Mouse (Mus musculus): ENCODE data around the gene D130043K22Rik.
A peak's percentile ranks its signal among the peaks of the same experiment; 100 is the strongest.

Gene D130043K22Rik

DNA sequence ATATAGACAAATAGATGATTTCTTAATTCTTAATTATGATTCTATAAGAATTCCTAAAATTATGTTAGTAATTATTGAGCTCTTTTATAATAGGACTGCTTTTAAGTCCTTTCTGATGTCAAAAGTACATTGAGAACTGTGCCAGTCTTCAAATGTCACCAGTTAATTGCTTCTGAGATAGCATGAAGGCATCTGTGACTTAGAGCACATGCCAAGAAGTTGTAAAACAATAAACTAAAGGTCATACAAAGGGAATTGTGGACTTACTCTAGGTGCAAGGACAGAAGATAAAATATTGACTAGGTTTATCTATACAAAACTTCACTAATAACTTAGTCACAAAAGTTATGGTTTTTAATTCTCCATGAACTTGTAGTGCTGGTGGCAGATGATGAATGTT is 14.2 kb downstream of the D130043K22Rik start:
- DNase-seq (ENCODE audit: low read depth, low spot score), result no peak
- H3K27me3 ChIP-seq (ENCODE audit: control insufficient read depth, insufficient read depth, low read length, poor library complexity, severe bottlenecking), result no peaks in the 10 kb centered on the region
- no peaks in the 10 kb centered on the region for H3K36me3 ChIP-seq (ENCODE audit: control insufficient read depth, insufficient read depth, low read length, poor library complexity, severe bottlenecking)

DNA sequence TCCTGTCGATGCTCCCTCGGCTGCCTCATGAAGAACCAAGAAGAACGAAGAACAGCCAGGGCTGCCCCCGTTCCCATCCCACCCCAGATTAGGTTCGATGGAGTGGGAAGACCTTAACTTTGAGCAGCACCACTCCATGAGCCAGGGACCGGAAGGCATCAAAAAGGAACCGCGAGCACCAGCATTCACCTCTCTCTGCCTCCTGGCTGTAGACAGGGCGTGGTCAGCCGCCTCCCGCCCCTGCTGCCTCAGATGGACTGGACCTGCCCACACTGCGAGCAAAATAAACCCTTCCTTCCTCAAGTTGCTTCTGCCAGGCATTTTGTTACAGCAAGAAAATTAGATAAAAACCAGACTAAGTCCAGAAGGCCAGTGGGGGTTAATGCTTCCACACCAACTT is 16.1 kb downstream of the D130043K22Rik start:
- DNase-seq (ENCODE audit: low read depth, low spot score), result no peak
- H3K27me3 ChIP-seq (ENCODE audit: control insufficient read depth, insufficient read depth, low read length, poor library complexity, severe bottlenecking), result no peaks in the 10 kb centered on the region
- H3K36me3 ChIP-seq (ENCODE audit: control insufficient read depth, insufficient read depth, low read length, poor library complexity, severe bottlenecking), result no peaks in the 10 kb centered on the region

DNA sequence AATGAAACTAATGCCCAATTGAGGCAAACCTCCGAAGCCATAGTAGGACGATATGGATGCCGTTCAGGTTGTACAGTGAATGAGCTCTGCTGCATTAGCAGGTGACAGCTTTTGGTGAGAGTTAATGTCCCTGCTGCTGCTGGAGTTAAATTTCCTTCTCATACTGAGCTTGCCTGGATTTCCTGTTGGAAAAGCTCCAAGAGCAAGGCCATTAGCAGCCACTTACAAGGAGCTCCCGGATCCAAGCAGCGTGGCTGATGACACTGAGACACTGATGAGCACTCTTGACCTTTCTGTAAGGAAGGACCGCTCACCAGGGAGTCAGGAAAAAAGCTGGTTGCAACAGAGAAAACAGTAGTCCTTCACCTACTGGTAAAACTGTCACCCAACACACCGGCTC is 17.1 kb downstream of the D130043K22Rik start:
- H3K27me3 ChIP-seq (ENCODE audit: control insufficient read depth, insufficient read depth, low read length, poor library complexity, severe bottlenecking), result no peaks in the 10 kb centered on the region
- no peak for DNase-seq (ENCODE audit: low read depth, low spot score)
- H3K36me3 ChIP-seq (ENCODE audit: control insufficient read depth, insufficient read depth, low read length, poor library complexity, severe bottlenecking), result no peaks in the 10 kb centered on the region

DNA sequence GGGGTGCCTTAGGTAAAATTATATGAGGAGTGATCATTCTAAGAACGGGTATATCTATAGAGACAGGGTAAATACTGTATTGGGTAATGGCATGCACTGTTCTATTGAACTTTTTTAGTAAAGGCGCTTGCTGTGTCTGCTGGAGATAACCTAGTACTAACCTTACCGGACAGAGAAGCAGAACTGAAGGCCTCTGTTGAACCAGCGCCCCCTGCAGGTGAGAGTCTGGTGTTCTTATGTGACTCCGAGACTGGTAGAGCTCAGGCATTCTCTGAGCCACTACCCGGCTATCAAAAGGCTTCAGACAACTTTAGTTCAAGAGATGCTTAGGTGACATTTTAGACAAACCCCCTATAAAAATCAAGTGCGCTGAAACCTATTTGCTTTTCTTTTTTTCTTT is 17.6 kb downstream of the D130043K22Rik start:
- H3K36me3 ChIP-seq (ENCODE audit: control insufficient read depth, insufficient read depth, low read length, poor library complexity, severe bottlenecking), result no peaks in the 10 kb centered on the region
- H3K27me3 ChIP-seq (ENCODE audit: control insufficient read depth, insufficient read depth, low read length, poor library complexity, severe bottlenecking), result no peaks in the 10 kb centered on the region
- peak; percentile 69 for DNase-seq (ENCODE audit: low read depth, low spot score)

DNA sequence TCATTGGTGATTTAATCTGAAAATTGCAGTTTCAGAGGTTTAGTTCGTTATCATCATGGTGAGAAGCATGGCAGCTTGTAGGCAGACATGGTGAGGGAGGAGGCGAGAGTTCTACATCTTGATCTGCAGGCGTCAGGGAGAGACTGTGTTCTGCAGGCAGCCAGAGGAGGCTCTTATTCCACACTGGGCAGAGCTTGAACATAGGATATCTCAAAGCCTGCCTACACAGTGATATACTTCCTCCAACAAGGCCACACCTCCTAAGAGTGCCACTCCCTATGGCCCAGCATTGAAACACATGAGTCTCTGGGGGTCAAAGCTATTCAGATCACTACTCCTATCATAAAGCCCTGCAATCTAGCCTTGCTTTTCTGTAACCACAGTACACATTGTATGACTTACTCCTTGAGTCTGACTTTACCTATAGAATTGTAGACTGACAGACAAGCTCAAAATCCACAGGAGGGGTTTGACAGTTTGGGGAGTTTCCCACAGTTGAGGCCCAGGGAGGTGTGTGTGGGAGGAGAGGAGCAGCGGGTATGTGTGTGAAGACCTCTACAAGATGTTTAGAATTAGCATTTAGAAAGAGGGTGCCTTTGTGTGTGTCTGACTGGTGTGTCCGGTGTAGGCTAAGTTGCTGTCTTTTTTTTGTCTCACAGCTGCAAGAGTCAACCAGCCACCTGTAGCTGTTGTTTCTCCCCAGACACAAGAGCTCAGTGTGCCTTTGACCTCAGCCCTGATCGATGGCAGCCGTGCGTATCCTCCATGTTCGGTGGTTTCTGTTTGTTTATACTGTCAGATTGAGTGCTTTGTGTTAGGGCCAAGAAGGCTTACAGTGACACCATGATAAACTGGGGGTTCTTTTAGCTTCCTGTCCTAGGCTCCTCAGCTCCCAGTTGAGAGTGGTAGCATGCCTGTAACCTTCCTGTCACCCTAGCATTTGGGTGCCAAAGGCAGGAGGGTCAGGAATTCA is 21.8 kb downstream of the D130043K22Rik start:
- DNase-seq (ENCODE audit: low read depth, low spot score), result peak; percentile 6
- H3K27me3 ChIP-seq (ENCODE audit: control insufficient read depth, insufficient read depth, low read length, poor library complexity, severe bottlenecking), result no peaks in the 10 kb centered on the region
- no peaks in the 10 kb centered on the region for H3K36me3 ChIP-seq (ENCODE audit: control insufficient read depth, insufficient read depth, low read length, poor library complexity, severe bottlenecking)

DNA sequence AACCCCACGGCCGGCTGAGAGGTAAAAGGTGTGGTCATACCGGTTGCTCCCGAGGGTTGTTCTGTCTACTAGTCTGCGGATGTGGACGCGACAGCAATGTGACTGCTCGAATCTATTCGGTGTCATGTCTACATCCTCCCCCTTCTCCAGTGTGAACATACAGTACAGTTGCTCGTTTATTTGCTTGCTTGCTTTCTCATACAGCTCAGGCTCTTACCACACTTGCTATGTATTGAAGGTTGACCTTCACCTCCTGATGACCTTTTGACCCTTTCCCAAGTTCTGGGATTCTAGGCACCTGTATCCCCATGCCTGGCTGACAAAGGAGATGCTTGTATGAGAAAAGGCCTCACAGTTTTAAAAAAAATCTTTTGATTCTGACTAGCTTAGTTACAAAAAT is 22.9 kb downstream of the D130043K22Rik start:
- no peak for DNase-seq (ENCODE audit: low read depth, low spot score)
- Histone ChIP-seq H3K27me3 (ENCODE audit: control insufficient read depth, insufficient read depth, low read length, poor library complexity, severe bottlenecking) (no peaks in the 10 kb centered on the region), H3K36me3 (ENCODE audit: control insufficient read depth, insufficient read depth, low read length, poor library complexity, severe bottlenecking) (no peaks in the 10 kb centered on the region)

DNA sequence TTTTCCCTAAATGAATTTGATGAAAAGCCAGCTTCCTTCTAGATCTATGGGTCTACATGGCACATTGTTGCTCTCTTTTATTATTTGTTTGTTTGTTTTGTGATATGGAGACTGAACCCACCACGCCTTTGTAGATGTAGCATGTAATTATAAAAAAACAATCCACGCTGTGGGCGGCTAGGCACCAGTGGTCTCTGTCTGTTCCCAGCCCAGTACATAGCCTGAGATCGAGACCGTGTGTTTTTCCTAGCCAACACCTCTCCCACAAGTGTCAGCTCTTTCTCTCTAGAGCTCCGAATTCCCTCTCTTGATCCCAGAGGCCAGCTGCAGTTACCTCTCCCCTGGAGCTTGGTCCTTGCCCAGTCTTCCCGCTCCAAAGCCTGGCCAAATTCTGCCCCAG is 23.3 kb downstream of the D130043K22Rik start:
- H3K27me3 ChIP-seq (ENCODE audit: control insufficient read depth, insufficient read depth, low read length, poor library complexity, severe bottlenecking), result no peaks in the 10 kb centered on the region
- no peaks in the 10 kb centered on the region for H3K36me3 ChIP-seq (ENCODE audit: control insufficient read depth, insufficient read depth, low read length, poor library complexity, severe bottlenecking)
- DNase-seq (ENCODE audit: low read depth, low spot score), result no peak

DNA sequence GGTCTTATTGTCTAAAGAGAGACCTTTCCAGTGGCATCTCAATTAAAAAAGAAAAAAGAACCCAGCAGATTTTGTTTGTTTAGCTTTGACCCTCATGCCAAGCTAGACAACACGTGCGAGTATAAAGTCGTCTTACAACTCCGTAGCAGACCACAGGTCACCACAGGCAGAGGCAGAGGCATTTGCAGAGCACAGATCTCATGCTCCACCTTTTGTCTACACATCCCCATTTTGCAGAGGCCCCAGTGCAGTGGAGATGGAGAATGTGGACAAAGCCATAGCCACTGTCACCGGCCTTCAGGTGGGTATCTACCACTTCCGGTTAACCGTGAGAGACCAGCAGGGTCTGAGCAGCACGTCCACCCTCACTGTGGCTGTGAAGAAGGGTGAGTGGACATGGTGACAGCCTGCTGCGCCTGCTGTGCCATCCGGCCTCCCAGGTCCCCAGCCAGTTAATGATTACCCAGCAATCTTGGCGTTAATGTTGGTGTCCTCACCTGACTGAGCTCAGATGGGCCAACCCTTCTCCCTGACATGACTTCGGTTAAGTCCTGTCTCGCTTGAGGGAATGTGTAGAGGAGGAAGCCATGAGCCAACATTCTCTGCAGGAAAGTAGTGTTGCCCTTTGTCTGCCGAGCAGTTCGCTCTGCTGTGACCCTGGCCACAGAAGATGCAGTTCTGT is 34.6 kb downstream of the D130043K22Rik start:
- DNase-seq (ENCODE audit: low read depth, low spot score), result no peak
- no peaks in the 10 kb centered on the region for H3K36me3 ChIP-seq (ENCODE audit: control insufficient read depth, insufficient read depth, low read length, poor library complexity, severe bottlenecking)
- H3K27me3 ChIP-seq (ENCODE audit: control insufficient read depth, insufficient read depth, low read length, poor library complexity, severe bottlenecking), result no peaks in the 10 kb centered on the region

DNA sequence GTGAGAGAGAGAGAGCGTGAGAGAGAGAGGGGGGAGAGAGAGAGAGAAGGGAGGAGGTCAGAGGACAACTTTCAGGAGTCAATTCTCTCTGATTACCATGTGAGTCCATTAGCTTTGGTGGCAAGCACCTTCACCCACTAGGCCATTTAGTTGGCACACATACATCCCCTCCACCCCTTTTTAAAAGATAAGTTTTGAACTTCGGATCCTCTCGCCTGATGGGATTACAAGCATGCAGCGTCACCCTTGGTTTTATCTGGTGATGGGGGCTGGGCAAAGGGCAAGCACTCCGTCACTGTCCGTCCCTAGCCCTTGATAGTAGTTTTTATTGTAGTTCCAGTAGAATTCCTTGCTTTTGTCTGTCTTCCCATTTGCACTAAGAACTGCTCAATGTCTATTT is 35.3 kb downstream of the D130043K22Rik start:
- no peak for DNase-seq (ENCODE audit: low read depth, low spot score)
- H3K27me3 ChIP-seq (ENCODE audit: control insufficient read depth, insufficient read depth, low read length, poor library complexity, severe bottlenecking), result no peaks in the 10 kb centered on the region
- H3K36me3 ChIP-seq (ENCODE audit: control insufficient read depth, insufficient read depth, low read length, poor library complexity, severe bottlenecking), result no peaks in the 10 kb centered on the region

DNA sequence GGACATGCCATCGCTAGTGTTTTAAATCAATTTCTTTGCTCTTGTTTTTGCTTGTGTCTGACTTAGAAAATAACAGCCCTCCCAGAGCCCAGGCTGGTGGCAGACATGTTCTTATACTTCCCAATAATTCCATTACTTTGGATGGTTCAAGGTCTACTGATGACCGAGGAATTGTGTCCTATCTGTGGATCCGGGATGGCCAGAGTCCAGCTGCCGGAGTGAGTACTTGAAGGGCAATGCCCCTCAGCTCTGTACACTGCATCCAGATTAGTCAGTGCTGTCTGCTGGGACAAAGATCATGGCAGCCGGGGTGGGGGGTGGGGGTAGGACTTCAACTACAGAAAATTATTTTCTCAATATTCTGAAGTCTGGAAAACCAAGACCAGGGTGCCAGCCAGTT is 35.8 kb downstream of the D130043K22Rik start:
- H3K27me3 ChIP-seq (ENCODE audit: control insufficient read depth, insufficient read depth, low read length, poor library complexity, severe bottlenecking), result no peaks in the 10 kb centered on the region
- DNase-seq (ENCODE audit: low read depth, low spot score), result no peak
- no peaks in the 10 kb centered on the region for H3K36me3 ChIP-seq (ENCODE audit: control insufficient read depth, insufficient read depth, low read length, poor library complexity, severe bottlenecking)

DNA sequence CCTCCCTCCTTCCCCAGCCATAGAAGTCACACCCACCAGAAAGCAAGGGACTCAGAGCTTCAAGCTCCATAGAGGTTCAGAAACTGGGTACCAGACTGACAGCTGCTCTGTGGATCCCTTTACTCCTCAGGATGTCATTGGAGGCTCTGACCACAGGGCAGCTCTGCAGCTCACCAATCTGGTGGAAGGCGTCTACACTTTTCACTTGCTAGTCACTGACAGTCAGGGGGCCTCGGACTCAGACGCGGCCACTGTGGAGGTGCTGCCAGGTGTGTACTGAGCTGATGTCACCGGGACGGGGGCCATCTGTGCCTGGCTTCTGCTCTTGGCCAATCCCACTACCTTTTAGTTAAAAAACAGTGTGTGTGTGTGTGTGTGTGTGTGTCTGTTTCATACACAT is 37.5 kb downstream of the D130043K22Rik start:
- no peaks in the 10 kb centered on the region for H3K36me3 ChIP-seq (ENCODE audit: control insufficient read depth, insufficient read depth, low read length, poor library complexity, severe bottlenecking)
- no peaks in the 10 kb centered on the region for H3K27me3 ChIP-seq (ENCODE audit: control insufficient read depth, insufficient read depth, low read length, poor library complexity, severe bottlenecking)
- DNase-seq (ENCODE audit: low read depth, low spot score), result no peak

DNA sequence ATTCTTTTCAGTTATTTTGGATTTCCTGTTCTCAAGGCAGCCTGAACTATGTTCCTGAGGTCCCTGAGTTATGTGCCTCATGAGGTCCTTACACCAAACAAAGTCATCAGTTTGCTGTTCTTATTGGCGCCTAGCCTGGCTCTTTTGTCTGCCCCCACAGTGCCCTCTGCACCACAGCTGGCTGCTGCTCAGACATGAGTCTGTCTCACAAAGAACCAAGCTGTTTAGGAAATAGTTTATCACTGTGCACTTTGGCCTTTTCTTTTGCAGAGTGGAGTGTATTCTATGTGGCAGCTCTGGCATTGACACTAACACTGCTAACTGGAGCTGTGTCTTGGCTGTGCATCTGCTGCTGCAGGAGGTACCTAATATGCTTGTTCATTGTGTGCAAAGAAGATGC is 44.6 kb downstream of the D130043K22Rik start:
- Histone ChIP-seq H3K27me3 (ENCODE audit: control insufficient read depth, insufficient read depth, low read length, poor library complexity, severe bottlenecking) (no peaks in the 10 kb centered on the region), H3K36me3 (ENCODE audit: control insufficient read depth, insufficient read depth, low read length, poor library complexity, severe bottlenecking) (no peaks in the 10 kb centered on the region)
- no peak for DNase-seq (ENCODE audit: low read depth, low spot score)

DNA sequence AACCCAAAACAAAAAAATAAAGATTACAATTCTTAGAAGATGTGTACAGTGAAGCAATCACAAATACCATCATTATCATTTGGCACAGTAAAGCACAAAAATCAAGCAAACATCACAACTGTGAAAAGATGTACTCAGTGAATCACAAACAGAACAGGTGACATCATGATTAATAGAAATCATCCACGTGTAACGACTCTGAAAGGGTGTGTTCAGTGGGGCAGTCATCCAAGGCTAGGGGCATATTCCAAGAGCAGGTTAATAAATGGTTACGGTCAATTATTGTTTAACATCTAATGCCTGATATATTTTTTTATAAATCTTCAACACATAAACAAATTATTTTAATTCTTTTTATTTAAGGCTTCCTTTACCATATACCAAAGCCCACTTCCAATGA is 47.6 kb downstream of the D130043K22Rik start:
- no peak for DNase-seq (ENCODE audit: low read depth, low spot score)
- H3K27me3 ChIP-seq (ENCODE audit: control insufficient read depth, insufficient read depth, low read length, poor library complexity, severe bottlenecking), result no peaks in the 10 kb centered on the region
- no peaks in the 10 kb centered on the region for H3K36me3 ChIP-seq (ENCODE audit: control insufficient read depth, insufficient read depth, low read length, poor library complexity, severe bottlenecking)

DNA sequence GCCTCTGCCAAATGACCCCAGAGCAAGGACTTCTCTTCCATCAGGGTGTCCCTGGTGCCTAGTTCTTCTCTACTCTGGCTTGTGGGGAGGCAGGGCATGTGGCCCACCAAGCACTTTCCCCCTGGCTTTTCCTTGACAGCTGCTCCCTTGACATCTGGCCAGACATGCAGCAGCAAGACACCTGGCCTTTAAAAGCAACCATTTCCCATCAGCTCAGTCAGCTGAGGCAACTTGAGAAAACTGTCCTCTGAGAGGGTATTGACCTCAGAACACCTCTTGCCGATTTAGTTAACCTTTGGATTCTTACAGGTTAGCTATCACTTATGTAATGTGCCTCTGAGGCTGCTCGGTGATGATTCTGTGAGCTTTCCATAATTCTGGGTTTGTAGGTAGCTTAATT is 48.9 kb downstream of the D130043K22Rik start:
- Histone ChIP-seq H3K27me3 (ENCODE audit: control insufficient read depth, insufficient read depth, low read length, poor library complexity, severe bottlenecking) (no peaks in the 10 kb centered on the region), H3K36me3 (ENCODE audit: control insufficient read depth, insufficient read depth, low read length, poor library complexity, severe bottlenecking) (no peaks in the 10 kb centered on the region)
- no peak for DNase-seq (ENCODE audit: low read depth, low spot score)

DNA sequence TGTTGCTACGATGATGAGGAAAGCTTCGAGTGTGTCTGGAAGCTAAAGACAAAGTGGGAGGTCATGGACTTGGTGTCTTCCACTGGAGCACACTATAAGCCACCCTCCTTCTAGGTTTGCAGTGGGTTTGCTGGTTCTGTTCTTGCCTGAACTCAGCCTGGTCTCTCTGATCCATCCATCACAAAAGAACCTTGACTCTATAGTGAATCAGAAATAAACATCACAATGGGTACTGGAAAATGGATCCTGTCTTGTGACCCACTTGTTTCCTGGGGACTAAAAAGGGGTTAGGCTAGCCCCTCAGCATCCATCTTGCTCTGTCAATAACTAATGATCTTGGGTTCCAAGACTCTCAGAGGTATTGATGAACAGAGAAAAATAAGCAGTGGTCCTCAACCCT is 57.0 kb downstream of the D130043K22Rik start:
- Histone ChIP-seq H3K36me3 (ENCODE audit: control insufficient read depth, insufficient read depth, low read length, poor library complexity, severe bottlenecking) (no peaks in the 10 kb centered on the region), H3K27me3 (ENCODE audit: control insufficient read depth, insufficient read depth, low read length, poor library complexity, severe bottlenecking) (no peaks in the 10 kb centered on the region; the same call in 1 of the 2 replicates)
- DNase-seq (ENCODE audit: low read depth, low spot score), result no peak
